Mouse (Mus musculus) olfactory bulb, adult 2 months (tissue): ENCODE results near the gene Ttc3.

Source experiments
- CTCF ChIP-seq: fragments of 200-500 bp; IDR thresholded peaks from 2 replicates; pipeline ENCODE4 v1.5.1; 2012; ENCODE audit warnings: low read depth, mild to moderate bottlenecking, low read length, moderate library complexity; ENCODE audit not compliant: insufficient read depth
- POLR2A ChIP-seq: fragments of 200-500 bp; IDR thresholded peaks from 2 replicates; pipeline ENCODE4 v1.6.1; 2012; ENCODE audit warnings: mild to moderate bottlenecking, low read depth, low read length, moderate library complexity; ENCODE audit not compliant: insufficient read depth

DNA sequence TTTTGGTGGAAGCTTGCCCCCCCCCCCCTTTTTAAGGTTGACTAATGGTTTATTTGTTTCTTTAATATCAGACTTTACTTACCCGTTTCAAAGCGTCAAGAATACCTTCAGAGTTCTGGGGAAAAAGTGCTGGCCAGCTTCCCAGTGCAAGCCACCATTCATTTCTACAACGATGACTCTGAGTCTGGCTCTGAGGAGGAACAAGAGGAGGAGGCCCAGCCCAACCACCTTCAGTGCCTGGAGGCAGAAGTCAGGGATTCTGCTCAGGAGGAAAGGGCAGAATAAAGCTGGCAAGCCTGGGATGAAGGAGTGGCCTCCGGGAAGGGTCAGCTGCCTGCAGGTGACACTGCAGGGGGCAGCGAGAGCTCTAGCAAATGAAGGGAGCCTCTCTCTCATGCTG lies 34.8 kb upstream of the Ttc3 start:
- no peak for TF ChIP-seq POLR2A
- no peak for TF ChIP-seq CTCF
